Mouse (Mus musculus): ENCODE results near the gene Setmar. TPM values are rescaled to one million over a fixed set of nuclear protein-coding genes. Genes with fewer than 3 reads are reported as not detected.

Setmar gene
- polyA plus RNA-seq, 1 experiment from 2014 or later = 5.4 TPM

GRCm38 (mm10) chr6:108117881-108118280 is 53.0 kb downstream of the Setmar start:
- WGBS = 93% methylated on average over 6 of the region's 6 CpGs
- Histone ChIP-seq H3K4me1 (no peaks in the 10 kb centered on the region), H3K9ac (no peak overlapping the region), H3K4me2 (no peak overlapping the region), H3K4me3 (no peak overlapping the region), H3K27ac (no peak overlapping the region), H3K36me3 (0 out of 2 replicates have a peak, but pooled peaks cover 3% of the 10 kb centered on the region), H3K9me3 (no peaks in the 10 kb centered on the region), H3K27me3 (no peaks in the 10 kb centered on the region)
- ATAC-seq (ENCODE audit: insufficient number of reproducible peaks, low FRiP score, low TSS enrichment, low read depth) = no peak

- Histone ChIP-seq H3K9me3 (no peaks in the 10 kb centered on the region), H3K27me3 (no peaks in the 10 kb centered on the region), H3K27ac (no peak overlapping the region), H3K9ac (no peak overlapping the region), H3K36me3 (no peaks in the 10 kb centered on the region), H3K4me2 (no peak overlapping the region), H3K4me1 (no peaks in the 10 kb centered on the region), H3K4me3 (no peak overlapping the region)
- 94% methylated on average over 1 of the region's 1 CpGs for WGBS
- ATAC-seq (ENCODE audit: insufficient number of reproducible peaks, low FRiP score, low TSS enrichment, low read depth) = no peak
These were observed 60.6 kb downstream of the Setmar start for GRCm38 (mm10) chr6:108125474-108125873.

GRCm38 (mm10) chr6:108126631-108127030 is 61.8 kb downstream of the Setmar start:
- Histone ChIP-seq H3K4me2 (no peak overlapping the region), H3K36me3 (no peaks in the 10 kb centered on the region), H3K9ac (no peak overlapping the region), H3K27me3 (no peaks in the 10 kb centered on the region), H3K27ac (no peak overlapping the region), H3K9me3 (no peaks in the 10 kb centered on the region), H3K4me3 (no peak overlapping the region), H3K4me1 (no peaks in the 10 kb centered on the region)
- 88% methylated on average over 3 of the region's 3 CpGs for WGBS
- no peak for ATAC-seq (ENCODE audit: insufficient number of reproducible peaks, low FRiP score, low TSS enrichment, low read depth)

Other genes starting within 250 kb of the Setmar start
- 24.9 and 25.9 TPM in 2 replicates for gene Sumf1, start 120.5 kb downstream of the Setmar start, polyA plus RNA-seq (2015; fragmentation: Nextera tagmentation; extraction: Ambion mirVana)
- 7.4 and 9.0 TPM in 2 replicates for gene Itpr1, start 148.1 kb downstream of the Setmar start, polyA plus RNA-seq (2015; fragmentation: Nextera tagmentation; extraction: Ambion mirVana)